Mouse (Mus musculus) megakaryocyte, embryonic 14.5 days (primary cell): Measurements from ENCODE around the gene Pmel.

Experiments
- FLI1 ChIP-seq: IDR thresholded peaks from 2 replicates; pipeline ENCODE4 v1.6.1; 2012; ENCODE audit warnings: low read length, inconsistent platforms, mixed read lengths
- GATA1 ChIP-seq: IDR thresholded peaks from 3 replicates; pipeline ENCODE4 v1.6.1; 2012; ENCODE audit warnings: mixed read lengths, low read length, inconsistent platforms, borderline replicate concordance

DNA sequence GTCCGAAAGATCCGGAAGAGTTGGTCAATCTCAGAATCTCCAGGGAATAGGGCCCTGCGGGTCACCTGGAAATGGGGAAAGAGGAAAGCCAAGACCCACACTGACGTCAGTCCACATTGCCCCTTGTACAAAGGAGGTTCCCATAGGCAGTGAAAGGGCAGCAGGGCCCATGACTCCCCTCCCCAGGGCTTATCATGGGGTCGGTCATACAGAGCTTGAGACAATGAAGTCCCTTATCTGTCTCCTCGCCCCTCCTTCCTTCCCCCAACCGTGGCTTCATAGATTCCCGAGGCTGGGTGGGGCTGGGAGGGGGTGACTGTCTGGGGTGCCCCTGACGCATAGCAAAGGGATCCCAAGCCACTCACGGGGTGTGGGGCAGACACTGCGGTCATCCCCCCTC, 4.4 kb upstream of the Pmel start:
- TF ChIP-seq GATA1 (no peak), FLI1 (no peak)
